15 mouse cellular contexts compared by ENCODE assay signal in the genomic region with DNA sequence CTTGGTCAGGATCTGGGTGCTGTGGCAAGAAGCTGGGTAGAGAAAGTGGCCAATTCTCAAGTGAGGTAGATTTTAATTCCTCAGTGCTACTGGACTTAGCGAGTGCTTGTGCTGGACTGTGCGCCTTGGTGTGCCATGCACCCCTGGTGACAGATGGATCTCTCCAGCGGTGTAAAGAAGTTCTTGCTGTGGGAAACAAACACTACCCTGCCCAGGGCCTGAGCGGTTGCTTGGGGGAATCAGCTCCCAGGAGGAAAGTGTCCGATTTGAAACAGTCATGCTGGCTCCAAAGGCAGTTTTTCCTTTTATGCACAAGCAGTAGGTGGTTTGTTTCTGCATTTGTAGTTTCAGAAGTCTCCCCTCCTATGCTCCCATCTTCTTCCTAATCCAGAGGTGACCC. TPM values are rescaled to one million over a fixed set of nuclear protein-coding genes. Genes with fewer than 3 reads are reported as not detected.
DNase-seq lines count a peak whose midpoint lies in the region; ATAC-seq and TF ChIP-seq lines count a peak whose summit lies in the region.
"Had no signal": no experiment of that assay in that cellular context is flagged by ENCODE, and none has a peak within 500 bp of the region (broad histone marks: within the 10 kb centered on the region; RNA-seq: fewer than 3 reads in every experiment).

No protein-coding gene starts in this region.

- peak overlapping the region; percentile 44; the same call in 1 of the 2 replicates for H3K9ac ChIP-seq in embryonic facial prominence, embryonic 13.5 days
- no peak overlapping the region for H3K9ac ChIP-seq in kidney, postnatal 0 days (ENCODE audit: low read depth, low read length)
- no peak overlapping the region for H3K9ac ChIP-seq in neural tube, embryonic 15.5 days (replicated peaks)
- H3K9ac ChIP-seq: hindbrain, embryonic 14.5 days had no signal

- no peaks in the 10 kb centered on the region for H3K9me3 ChIP-seq in embryonic facial prominence, embryonic 13.5 days
- H3K9me3 ChIP-seq in embryonic facial prominence, embryonic 10.5 days = no peaks in the 10 kb centered on the region
- H3K9me3 ChIP-seq in kidney, postnatal 0 days (replicated peaks; ENCODE audit: low read length) = no peaks in the 10 kb centered on the region
- H3K9me3 ChIP-seq in neural tube, embryonic 15.5 days (replicated peaks) = no peaks in the 10 kb centered on the region

- no peak for DNase-seq in embryonic facial prominence, embryonic 10.5 days (ENCODE audit: low spot score)
- no peak for DNase-seq in kidney, postnatal 0 days (ENCODE audit: low spot score)
- DNase-seq in kidney, postnatal 14 days = no peak
- DNase-seq in neural tube, embryonic 10.5 days (ENCODE audit: extremely low spot score, low spot score) = no peak
- no peak for DNase-seq in spleen, postnatal 36 days (ENCODE audit: low spot score in 2 of 2)
- DNase-seq: cerebellum, postnatal 36 days; gastrocnemius, postnatal 25 days; kidney, postnatal 36 days; right cerebral cortex, postnatal 25 days; thymus, postnatal 36 days had no signal

- H3K4me3 ChIP-seq in embryonic facial prominence, embryonic 13.5 days = no peak overlapping the region
- no peak overlapping the region for H3K4me3 ChIP-seq in embryonic facial prominence, embryonic 10.5 days
- H3K4me3 ChIP-seq in kidney, postnatal 0 days (replicated peaks; ENCODE audit: low read depth, low read length) = no peak overlapping the region
- no peak overlapping the region for H3K4me3 ChIP-seq in neural tube, embryonic 15.5 days (replicated peaks)

- WGBS in embryonic facial prominence, embryonic 13.5 days = 65% methylated on average over 5 of the region's 5 CpGs
- WGBS in embryonic facial prominence, embryonic 10.5 days = 83% methylated on average over 5 of the region's 5 CpGs
- WGBS in kidney, postnatal 0 days = 71% methylated on average over 5 of the region's 5 CpGs
- 52% methylated on average over 5 of the region's 5 CpGs for WGBS in neural tube, embryonic 15.5 days

- no peak overlapping the region for H3K27ac ChIP-seq in embryonic facial prominence, embryonic 13.5 days
- H3K27ac ChIP-seq in embryonic facial prominence, embryonic 10.5 days (replicated peaks) = no peak overlapping the region
- H3K27ac ChIP-seq in kidney, postnatal 0 days = no peak overlapping the region
- H3K27ac ChIP-seq in neural tube, embryonic 15.5 days (replicated peaks) = no peak overlapping the region
- H3K27ac ChIP-seq: hindbrain, embryonic 14.5 days had no signal

- no peaks in the 10 kb centered on the region for H3K27me3 ChIP-seq in embryonic facial prominence, embryonic 13.5 days
- no peaks in the 10 kb centered on the region for H3K27me3 ChIP-seq in embryonic facial prominence, embryonic 10.5 days (replicated peaks; ENCODE audit: low read depth, poor library complexity, severe bottlenecking)
- H3K27me3 ChIP-seq in kidney, postnatal 0 days (ENCODE audit: insufficient read depth, low read length) = no peaks in the 10 kb centered on the region
- no peaks in the 10 kb centered on the region for H3K27me3 ChIP-seq in neural tube, embryonic 15.5 days (replicated peaks)

- no peaks in the 10 kb centered on the region for H3K36me3 ChIP-seq in embryonic facial prominence, embryonic 13.5 days
- H3K36me3 ChIP-seq in embryonic facial prominence, embryonic 10.5 days (replicated peaks) = no peaks in the 10 kb centered on the region
- H3K36me3 ChIP-seq in kidney, postnatal 0 days (ENCODE audit: insufficient read depth, low read length) = no peaks in the 10 kb centered on the region
- H3K36me3 ChIP-seq in neural tube, embryonic 15.5 days = no peaks in the 10 kb centered on the region

- peaks cover 49% of the 10 kb centered on the region for H3K4me1 ChIP-seq in embryonic facial prominence, embryonic 13.5 days
- H3K4me1 ChIP-seq in embryonic facial prominence, embryonic 10.5 days = peaks cover 42% of the 10 kb centered on the region
- H3K4me1 ChIP-seq in kidney, postnatal 0 days (replicated peaks; ENCODE audit: insufficient read depth, low read length) = peaks cover 24% of the 10 kb centered on the region
- peaks cover 49% of the 10 kb centered on the region for H3K4me1 ChIP-seq in neural tube, embryonic 15.5 days

- TF ChIP-seq CTCF in kidney, postnatal 0 days (IDR thresholded peaks at IDR 0.05; ENCODE audit: low read depth) = no peak

- peak overlapping the region; percentile 72 for H3K4me2 ChIP-seq in embryonic facial prominence, embryonic 13.5 days
- H3K4me2 ChIP-seq in kidney, postnatal 0 days (ENCODE audit: low read length) = peak overlapping the region; percentile 24; the same call in 1 of the 2 replicates
- peak overlapping the region; percentile 79 for H3K4me2 ChIP-seq in neural tube, embryonic 15.5 days
- H3K4me2 ChIP-seq: hindbrain, embryonic 14.5 days had no signal

- no peak for ATAC-seq in embryonic facial prominence, embryonic 13.5 days (ENCODE audit: insufficient number of reproducible peaks, insufficient read depth, low FRiP score, low TSS enrichment, low read depth)
- no peak for ATAC-seq in kidney, postnatal 0 days (replicated peaks; ENCODE audit: low FRiP score, low read depth)
- ATAC-seq in neural tube, embryonic 15.5 days (ENCODE audit: low FRiP score) = no peak
- no peak for ATAC-seq in megakaryocyte progenitor cell, adult 5-6 weeks (replicated peaks; ENCODE audit: poor library complexity)
- ATAC-seq: forebrain, embryonic 16.5 days had no signal

RNA-seq across cellular contexts. Expression of a gene that starts 2.8 kb away (rescaled TPM):
- 24.4 and 24.9 TPM in 2 replicates for polyA plus RNA-seq in embryonic facial prominence, embryonic 13.5 days (2015; fragmentation: Nextera tagmentation; extraction: Ambion mirVana)
- polyA plus RNA-seq in embryonic facial prominence, embryonic 10.5 days (2016; fragmentation: Nextera tagmentation; extraction: Ambion mirVana) = 15.6 and 16.8 TPM in 2 replicates
- 21.0 and 24.3 TPM in 2 replicates for polyA plus RNA-seq in kidney, postnatal 0 days (2015; fragmentation: Nextera tagmentation; extraction: Ambion mirVana)
- 18.4 and 20.9 TPM in 2 replicates for polyA plus RNA-seq in neural tube, embryonic 15.5 days (2015; fragmentation: Nextera tagmentation; extraction: Ambion mirVana)
- 8.5 and 9.9 TPM in 2 replicates for total RNA-seq in megakaryocyte progenitor cell, adult 5-6 weeks (2015)
- 4.9 and 11.2 TPM in 2 replicates for total RNA-seq in megakaryocyte progenitor cell, adult 5-6 weeks (2017)

Comparison
In these comparisons a context has a peak if more than half of its experiments do, and no peak if none do; other contexts are left out.
1. H3K4me2 ChIP-seq: peak in every context shown above with its lines; median percentile 79 in neural tube, embryonic 15.5 days; 72 in embryonic facial prominence, embryonic 13.5 days; 24 in kidney, postnatal 0 days.